Mouse (Mus musculus): ENCODE data around the gene Optc.

Gene Optc

DNA sequence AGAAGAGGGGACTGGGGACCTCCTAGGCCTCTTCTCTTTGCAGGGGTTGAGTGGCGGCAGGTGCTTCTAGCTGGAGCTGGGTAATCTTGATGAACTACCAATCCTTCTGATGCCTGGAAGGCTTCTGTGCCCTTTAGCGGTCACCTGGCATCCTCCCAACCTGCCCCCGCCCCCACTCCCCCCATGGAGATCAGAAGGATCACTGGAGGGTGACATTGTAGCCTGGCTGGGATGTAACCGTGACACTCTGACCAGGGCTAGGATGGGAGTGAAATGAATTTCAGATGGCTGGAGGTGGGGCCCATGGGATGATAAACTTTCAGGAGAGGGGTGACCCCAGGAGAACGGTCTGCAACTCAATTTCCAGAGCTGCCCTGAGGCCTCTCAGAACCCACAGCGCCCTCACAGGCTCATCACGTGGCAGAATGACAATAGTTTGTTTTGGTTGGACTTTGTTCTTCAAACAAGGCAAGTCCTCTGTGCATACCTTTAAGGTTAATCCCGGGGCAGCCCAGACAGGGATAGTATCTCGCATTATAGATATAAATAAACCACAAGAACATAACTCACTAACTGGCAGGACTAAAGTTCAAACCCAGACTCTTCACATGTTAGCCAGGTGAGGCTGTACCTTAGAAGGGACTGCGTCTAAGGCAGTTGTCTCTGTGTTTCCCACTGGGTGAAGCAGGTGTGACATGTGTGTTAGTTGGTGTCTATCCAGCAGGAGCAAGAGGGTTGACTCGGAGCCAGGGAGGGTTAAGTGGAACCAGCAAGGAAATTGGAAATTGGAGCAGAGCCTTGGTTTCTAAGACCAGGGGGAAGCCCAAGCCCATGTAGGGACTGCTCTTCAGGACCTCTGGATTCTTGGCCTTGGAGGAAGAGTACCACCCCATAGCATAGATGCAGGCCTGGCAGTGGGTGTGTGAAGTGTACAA is 25.2 kb downstream of the Optc start:
- in situ Hi-C loops (cut with MboI, MseI), result no loop called here

DNA sequence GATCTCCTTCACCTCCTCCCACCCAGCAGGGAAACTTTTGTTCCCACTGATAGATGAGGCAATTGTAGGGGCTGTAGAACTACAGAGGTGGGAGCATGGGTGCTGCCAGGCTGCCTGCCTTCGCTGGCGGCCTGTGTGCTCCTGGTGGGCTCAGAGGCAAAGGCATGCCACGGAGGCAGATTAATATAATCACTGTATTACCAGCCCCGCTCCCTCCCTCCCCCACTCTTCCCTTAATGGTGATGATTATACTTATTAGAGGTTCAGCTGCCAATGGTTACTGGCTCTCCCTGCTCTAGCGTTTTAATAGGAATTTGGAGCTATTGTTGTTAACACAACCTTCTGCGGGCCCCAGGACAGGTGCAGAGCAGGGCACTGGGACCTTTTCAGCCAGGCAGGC is 26.0 kb downstream of the Optc start:
- in situ Hi-C loops (cut with MboI, MseI), result no loop called here

DNA sequence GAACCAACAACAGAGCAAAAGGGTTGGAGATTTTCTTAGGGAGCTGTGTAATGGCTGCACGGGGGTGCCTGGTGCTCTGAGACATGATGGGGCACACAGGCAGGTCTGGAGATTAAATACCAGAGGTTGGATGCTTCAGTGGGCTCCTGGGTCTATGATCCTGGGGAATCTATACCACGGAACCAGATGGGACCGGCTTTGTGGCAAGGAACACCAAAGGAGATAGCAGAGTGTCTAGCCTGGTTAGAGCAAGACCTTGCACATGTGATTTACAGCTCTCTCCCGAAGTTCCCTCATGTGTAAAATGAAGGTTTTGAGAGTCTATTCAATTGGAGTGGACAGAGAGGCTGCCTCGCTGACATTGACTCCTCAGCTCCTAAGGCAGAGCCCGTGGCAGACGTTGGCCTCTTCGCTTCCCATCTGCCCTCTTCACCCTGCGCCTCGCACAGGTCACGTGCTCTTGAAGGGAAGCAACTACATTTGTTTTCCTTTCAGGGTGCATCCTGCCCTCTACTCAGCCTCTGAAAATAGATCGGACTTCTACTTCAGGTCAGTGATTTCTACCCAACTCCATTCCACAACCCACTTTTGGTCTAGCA is 28.9 kb downstream of the Optc start:
- in situ Hi-C loops (cut with MboI, MseI), result no loop called here

DNA sequence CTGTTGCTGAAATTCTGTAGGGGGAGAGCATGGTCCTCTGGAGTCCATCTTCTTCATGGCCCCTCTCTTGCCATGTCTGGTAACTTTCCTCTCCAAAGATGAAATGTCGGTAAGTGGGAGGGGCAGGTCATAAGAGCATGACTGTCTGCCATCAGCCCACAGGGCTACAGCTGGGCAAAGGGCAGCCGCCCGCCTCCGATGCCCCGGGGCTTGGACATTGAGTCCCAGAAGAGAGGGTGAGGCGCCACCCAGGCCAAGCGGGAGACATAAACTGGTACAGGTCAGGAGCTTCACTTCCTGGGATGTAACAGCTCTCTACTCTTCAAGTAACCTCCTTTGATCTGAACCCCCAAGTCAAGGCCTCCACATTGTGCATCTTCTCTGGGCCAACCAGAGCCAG is 30.9 kb downstream of the Optc start:
- in situ Hi-C loops (cut with MboI, MseI), result no loop called here

DNA sequence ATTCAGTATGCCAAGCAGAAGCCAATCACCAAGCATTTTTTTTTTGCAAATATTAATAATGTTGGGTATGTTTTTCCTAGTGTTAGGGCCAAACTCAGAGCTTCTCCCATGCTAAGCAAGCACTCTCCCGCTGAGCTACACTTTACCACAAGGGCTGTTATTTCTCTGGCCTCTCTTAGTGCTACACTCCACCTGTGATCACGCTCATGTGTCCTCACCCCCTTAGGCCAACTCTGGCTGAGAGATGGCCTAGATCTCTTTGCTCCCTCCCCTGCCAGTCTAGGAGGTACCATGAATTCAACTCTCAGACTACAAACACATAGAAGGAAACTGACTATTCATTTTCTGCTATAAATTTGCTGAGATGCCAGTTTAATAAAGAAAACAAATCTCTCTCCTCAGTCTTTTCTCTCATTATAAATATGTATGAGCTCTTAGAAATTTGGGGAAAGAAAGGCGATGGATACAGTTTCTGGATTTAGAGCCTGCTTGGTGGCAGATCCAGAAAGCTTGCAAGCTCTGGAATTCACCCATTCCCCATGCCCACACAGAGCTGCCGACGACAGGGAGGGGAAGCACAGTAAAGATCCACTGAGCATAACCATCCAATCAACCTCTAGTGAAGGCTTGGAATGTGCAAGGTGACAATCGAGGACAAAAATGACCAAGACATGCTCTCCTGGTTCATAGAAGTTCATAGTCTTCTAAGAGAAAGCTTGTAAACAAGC is 34.5 kb downstream of the Optc start:
- in situ Hi-C loops (cut with MboI, MseI), result no loop called here

DNA sequence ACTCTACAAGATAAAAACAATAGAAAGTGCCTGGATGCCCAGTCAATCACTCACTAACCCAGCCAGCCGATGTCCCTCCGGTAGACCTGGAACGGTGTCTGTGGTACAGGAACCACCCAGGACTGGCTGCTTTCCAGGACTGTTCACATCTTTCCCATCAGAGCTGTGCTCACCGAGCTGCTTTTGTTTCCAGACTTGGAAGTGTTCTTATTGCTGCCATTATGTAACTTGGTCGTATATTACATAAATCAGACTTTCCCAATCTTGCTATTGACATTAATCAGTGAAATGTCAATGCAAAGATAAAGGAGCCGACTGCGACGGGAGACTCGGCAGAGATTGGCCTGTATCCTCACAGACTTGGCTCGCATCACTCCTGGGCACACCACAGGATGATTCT is 36.6 kb downstream of the Optc start:
- in situ Hi-C loops (cut with MboI, MseI), result no loop called here

DNA sequence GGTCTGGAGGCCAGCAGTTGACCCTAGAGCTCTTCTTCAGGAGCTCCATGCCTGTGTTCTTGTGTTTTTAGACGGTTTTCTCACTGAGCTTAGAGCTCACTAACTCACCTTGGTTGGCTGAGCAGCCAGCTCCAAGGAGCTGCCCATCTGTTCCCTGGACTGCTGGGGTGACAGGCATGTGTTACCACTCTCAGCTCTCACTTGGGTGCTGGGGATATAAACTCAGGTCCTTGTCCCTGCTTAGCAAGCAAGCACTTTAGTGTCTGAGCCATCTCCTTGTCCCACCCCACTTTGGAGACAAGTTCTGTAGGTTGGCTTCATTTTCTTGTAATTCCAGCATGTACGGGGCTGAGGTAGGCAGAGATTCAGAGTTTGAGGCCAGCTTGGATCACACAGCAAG is 38.6 kb downstream of the Optc start:
- in situ Hi-C loops (cut with MboI, MseI), result no loop called here

DNA sequence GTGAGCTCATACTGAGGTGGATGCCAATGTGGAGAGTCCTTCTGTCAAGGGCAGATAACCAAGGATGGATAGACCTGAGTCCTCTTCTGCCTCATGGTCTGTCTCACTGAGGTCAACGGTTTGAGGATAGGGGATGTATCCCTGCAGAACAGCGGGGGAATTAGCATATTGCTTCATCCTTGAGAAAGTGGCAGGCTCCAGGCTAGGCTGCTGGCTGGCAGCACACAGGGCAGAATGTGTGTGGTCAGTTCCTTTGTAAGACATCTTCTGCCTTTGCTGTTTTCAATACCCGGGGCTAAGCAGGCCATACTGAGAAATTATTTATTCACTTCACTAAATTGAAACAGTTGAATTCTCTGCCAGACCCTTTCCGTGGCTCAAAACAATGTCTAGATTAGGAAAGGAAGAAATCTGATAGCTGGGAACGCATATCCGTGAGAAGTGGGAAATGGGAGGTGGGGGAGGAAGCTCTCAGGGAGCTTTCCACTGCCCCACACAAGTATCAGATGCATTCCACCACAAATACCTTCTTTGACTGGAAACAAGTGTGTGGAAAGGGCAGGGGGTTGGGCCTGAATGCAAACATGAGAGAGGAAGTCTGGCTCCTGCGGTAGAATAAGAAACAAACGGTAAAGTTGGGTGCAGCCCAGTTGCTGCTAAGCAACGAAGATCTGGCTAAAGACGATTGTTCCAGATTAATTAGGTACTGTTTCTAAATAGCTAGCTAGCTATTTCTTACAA is 44.4 kb downstream of the Optc start:
- in situ Hi-C loops (cut with MboI, MseI), result no loop called here

DNA sequence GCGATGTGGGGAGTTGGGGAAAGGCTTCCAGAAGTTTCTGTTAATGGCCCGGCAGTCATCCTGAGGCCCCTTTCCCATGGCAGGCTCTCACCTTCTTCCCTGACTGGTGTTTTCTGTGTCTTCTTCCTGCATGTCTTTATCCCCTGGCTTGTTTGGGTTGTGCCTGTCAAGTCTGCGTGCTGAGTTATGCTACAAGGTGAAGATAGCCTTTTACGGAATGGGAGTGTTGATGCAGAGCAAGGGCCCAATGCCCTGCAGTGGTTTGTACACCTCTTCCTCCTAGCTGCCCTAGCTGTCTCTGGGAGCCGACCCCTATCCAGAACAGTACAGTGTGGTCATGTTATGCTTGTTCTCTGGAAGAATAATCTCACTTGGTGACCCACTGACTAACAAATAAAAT is 46.8 kb downstream of the Optc start:
- in situ Hi-C loops (cut with MboI, MseI), result no loop called here

DNA sequence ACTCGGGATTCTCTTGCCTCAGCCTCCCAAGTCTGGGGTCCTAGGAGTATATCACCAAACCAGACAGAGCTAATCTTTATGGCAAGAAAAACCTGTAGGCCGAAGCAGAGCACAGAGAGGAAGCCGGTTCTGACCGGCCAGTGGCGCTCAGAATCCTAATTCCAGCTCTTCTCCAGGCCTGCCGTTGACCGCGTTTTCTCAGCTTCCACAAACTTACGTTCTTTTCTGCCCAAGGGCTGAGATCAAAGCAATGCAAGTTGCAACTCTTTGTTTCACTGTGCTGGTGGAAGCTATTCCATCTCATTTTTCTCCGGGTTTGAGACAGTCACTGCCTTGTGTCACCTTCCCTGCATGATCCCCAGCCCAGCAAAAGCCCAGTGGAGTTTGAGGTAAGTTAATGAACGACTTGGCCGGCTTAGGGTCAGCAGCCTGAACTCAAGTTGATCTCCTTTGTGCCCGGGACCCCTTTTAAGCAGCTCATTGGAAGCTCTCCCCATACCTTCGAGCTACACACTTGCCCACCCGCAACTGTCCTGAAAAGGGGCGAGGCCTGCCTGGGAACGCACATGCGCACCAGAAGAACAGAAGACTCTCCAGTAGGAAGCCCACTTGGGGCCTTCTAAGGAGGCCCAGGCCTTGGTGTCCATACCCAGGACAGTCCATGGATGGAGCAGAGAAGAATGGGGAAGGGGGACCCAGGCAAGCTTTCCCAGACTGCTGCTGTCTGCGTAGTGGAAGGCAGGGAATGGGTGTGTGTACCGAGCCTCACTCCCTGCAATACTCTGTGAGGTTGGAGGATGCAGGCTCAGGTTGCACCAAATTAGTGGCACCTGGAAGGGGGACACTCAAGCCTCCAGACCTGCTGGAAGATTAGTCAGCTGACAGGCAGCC is 47.7 kb downstream of the Optc start:
- in situ Hi-C loops (cut with MboI, MseI), result no loop called here

DNA sequence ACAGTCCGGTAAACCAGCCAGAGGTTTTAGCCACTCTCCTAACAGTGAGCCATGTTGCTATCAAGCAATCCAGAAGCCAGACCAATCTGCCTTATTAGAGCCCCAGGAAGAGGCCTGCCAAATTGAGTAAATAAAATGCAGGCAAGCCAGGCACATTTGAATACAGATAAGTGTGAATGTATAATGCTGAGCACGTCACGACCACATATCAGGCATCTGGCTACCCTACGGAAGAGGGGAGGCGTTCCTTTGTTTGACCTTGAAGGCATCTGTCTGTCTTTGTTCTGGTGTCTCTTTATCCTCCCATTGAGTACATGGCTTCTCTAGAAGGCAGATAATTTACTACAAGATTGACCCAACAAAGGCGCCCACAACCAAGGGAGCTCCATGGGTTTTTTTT is 48.5 kb downstream of the Optc start:
- in situ Hi-C loops (cut with MboI, MseI), result no loop called here

DNA sequence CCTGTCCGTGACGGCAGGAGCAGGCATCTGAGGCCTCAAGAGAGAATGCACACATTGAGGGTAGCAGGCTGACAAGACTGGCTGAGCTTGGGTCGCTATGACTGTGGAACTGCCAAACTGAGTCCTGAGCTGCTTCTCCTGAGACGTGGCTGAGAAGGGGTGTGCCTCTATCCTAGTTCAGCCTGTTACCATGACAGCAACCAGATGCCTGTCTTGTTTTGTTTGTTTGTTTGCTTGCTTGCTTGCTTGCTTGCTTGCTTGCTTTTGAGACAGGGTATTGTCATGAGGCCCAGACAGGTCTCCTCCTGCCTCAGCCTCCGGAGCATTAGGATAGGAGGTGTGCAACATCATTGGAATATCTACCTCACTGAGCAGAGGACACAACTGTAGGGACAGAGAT is 50.0 kb downstream of the Optc start:
- in situ Hi-C loops (cut with MboI, MseI), result no loop called here

DNA sequence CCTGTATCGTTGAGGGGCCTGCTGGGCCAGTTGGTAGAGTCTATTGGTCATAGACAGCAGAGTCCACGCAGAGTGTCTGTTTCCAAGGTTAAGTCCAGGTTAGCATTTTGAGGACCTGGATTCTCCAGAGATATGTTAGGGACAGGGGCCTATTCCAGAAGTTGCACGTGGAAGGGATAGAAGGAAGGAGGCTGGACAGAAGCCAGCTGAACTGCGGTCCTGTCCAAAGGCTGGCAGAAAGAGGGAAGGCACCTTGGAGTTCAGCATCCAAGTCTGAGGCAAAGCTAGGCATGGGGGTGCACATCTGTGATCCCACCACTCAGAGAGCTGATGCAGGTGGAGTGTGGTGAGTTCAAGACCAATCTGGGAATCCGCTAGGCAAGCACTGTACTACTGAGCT is 50.6 kb downstream of the Optc start:
- in situ Hi-C loops (cut with MboI, MseI), result no loop called here

DNA sequence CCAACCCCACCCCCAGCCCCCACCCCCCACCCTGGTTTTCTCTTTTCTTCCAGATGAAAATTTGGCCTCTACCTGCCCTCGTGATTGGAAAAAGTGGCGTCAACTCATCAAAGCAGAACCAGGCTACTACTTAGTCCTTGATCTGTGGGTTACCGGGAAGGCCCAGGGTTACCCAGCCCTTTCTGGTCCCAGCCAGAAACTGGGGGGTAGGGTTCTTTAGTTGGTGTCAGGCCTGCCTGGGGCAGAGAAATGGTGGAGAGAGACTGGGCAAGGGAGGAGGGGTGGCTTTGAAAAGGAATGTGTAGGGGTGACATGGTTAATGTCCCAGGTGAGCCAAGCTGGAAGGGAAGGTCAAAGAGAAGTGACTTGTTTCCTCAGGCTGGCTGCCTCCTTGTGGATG is 51.1 kb downstream of the Optc start:
- in situ Hi-C loops (cut with MboI, MseI), result no loop called here

DNA sequence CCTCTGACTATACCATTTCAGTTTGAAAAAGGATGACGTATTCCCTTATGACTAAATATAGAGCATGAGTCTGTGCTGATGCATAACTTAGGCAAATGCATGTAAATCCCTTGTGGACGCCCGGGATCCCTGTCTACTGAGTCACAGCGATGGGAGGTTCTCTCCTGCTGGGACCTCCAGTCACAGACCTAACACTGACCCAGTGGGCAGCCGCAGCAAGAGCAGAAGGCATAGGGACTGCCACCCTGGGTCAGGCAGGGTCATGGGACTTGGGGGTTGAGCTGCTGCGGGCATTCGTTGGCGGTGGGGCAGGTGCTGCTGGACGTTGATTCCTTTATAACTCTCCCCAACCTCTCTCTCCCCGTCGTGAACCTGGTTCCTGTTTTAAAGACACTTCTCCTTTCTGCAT is 51.7 kb downstream of the Optc start:
- in situ Hi-C loops (cut with MboI, MseI), result no loop called here

DNA sequence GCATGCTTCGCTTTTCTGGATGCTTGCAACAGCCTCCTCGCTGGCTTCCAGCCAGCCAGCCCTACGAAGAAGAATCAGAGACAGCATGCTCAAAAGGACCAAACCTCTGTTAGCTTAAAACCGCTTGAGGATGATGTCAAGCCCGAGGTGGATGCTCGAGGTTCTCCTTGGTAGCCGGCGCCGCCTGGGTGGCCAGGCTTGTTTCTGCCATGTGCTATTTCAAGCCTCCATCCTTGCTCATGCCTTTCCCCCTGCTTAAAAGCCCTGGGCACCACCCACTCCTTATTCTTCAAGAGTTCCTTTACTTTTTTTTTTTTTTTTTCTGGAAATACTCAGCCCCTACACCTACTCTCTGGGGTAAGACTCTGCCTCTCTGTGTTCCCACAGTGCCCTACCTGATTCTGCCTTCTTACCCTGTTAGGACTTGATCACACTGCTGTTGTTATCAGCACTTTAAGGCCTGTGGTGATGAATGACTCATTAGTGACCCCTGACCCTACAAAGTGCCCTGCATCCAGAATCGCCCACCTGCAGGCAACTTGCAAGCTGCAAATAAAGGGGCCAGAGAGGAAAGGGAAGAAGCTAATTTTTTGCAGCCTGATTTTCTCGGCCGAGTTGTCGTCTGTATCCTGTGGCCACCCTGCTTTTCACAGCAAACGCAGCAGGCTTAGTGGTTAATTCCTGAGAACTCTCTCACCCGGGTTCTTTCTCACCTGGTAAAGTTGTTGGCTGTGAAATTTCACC is 52.4 kb downstream of the Optc start:
- in situ Hi-C loops (cut with MboI, MseI), result no loop called here

DNA sequence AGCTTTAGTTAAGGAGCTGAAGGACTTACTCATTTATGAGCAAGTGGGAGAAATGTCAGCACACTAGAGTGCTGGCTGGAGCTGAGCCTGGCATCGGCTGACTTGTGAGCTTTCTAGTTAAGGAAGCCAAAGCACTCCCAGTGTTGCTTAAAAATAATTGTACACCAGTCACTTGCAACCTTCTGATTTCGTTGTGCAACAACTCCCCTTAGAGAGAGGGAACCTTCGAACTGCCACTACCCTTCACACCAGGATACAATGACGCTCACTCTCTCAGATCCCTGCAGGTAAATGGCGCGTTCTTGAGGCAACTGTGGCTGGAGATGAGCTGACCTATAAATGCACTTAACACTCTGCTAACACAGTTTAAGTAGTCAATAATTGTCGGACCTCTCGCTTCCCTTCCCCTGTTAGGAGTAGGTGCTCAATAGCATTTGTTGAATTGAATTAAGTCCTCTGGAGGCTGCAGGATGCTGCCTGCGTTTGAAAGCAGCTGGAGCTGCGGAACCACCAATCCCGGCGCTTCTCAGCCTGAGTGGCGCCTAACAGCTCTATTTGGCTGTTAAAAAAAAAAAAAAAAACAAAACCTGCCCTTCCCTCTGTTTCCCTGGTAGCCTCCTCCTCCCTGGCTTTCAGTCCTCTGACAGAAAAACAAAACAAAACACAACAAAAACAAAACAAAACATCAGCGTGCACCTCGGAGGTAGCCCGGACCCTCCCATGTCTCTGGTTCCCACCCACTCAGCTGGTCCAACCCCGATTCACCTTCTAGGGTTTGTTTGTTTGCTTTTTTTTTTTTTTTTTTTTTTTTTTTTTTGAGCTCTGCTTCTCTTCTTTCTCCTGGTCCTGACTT is 53.2 kb downstream of the Optc start:
- in situ Hi-C loops (cut with MboI, MseI), result no loop called here
